8 mouse cellular contexts compared by ENCODE assay signal in genomic region chr8:83895894-83896293, GRCm38 (mm10). TPM values are rescaled to one million over a fixed set of nuclear protein-coding genes. Genes with fewer than 3 reads are reported as not detected.
DNase-seq lines count a peak whose midpoint lies in the region; ATAC-seq lines count a peak whose summit lies in the region.

No protein-coding gene starts in this region.

- H3K36me3 ChIP-seq in midbrain, embryonic 14.5 days (ENCODE audit: control insufficient read depth, insufficient read depth, low read length): no peaks in the 10 kb centered on the region
- H3K36me3 ChIP-seq in midbrain, embryonic 13.5 days: no peaks in the 10 kb centered on the region
- H3K36me3 ChIP-seq in neural tube, embryonic 11.5 days (ENCODE audit: control insufficient read depth, insufficient read depth, low read length): no peaks in the 10 kb centered on the region

- DNase-seq in cerebellum, adult 11 months: peak; percentile 45
- DNase-seq in cerebellum, postnatal 4 days (ENCODE audit: low spot score in 2 of 2): no peak
- peak; percentile 81 for DNase-seq in midbrain, embryonic 14.5 days
- DNase-seq in cerebellum, adult 9-10 months: peak; percentile 82
- DNase-seq in kidney, postnatal 10 days: peak; percentile 64
- peak; percentile 32 for DNase-seq in neural tube, embryonic 11.5 days (ENCODE audit: low spot score)
- no peak for DNase-seq in right cerebral cortex, adult 18-20 months

- H3K27ac ChIP-seq in midbrain, embryonic 14.5 days (replicated peaks; ENCODE audit: low read depth, low read length): no peak overlapping the region
- H3K27ac ChIP-seq in midbrain, embryonic 13.5 days: no peak overlapping the region
- no peak overlapping the region for H3K27ac ChIP-seq in neural tube, embryonic 11.5 days (ENCODE audit: low read depth, low read length)

- no peak overlapping the region for H3K4me3 ChIP-seq in midbrain, embryonic 14.5 days (replicated peaks; ENCODE audit: low read depth, low read length)
- no peak overlapping the region for H3K4me3 ChIP-seq in midbrain, embryonic 13.5 days (replicated peaks)
- no peak overlapping the region for H3K4me3 ChIP-seq in neural tube, embryonic 11.5 days (ENCODE audit: low read depth, low read length)

- H3K4me2 ChIP-seq in midbrain, embryonic 14.5 days (ENCODE audit: low read length): no peak overlapping the region
- H3K4me2 ChIP-seq in midbrain, embryonic 13.5 days (replicated peaks): no peak overlapping the region
- H3K4me2 ChIP-seq in neural tube, embryonic 11.5 days (ENCODE audit: low read depth): no peak overlapping the region

- H3K4me1 ChIP-seq in midbrain, embryonic 14.5 days (ENCODE audit: control insufficient read depth, insufficient read depth, low read length): peaks cover 17% of the 10 kb centered on the region
- peaks cover 28% of the 10 kb centered on the region for H3K4me1 ChIP-seq in midbrain, embryonic 13.5 days (replicated peaks)
- peaks cover 3% of the 10 kb centered on the region; the same call in 1 of the 2 replicates for H3K4me1 ChIP-seq in neural tube, embryonic 11.5 days (ENCODE audit: control insufficient read depth, insufficient read depth, low read length)

- H3K9ac ChIP-seq in midbrain, embryonic 14.5 days (replicated peaks; ENCODE audit: low read length): no peak overlapping the region
- no peak overlapping the region for H3K9ac ChIP-seq in midbrain, embryonic 13.5 days (replicated peaks)
- no peak overlapping the region for H3K9ac ChIP-seq in neural tube, embryonic 11.5 days (ENCODE audit: low read length)

- 6% methylated on average over 5 of the region's 5 CpGs for WGBS in midbrain, embryonic 14.5 days
- WGBS in midbrain, embryonic 13.5 days: 3% methylated on average over 5 of the region's 5 CpGs
- WGBS in neural tube, embryonic 11.5 days: 3% methylated on average over 5 of the region's 5 CpGs

- no peak for ATAC-seq in midbrain, embryonic 14.5 days (ENCODE audit: low FRiP score, low TSS enrichment)
- no peak for ATAC-seq in midbrain, embryonic 13.5 days
- ATAC-seq in neural tube, embryonic 11.5 days (ENCODE audit: insufficient read depth, low FRiP score, low TSS enrichment): no peak

- no peaks in the 10 kb centered on the region for H3K9me3 ChIP-seq in midbrain, embryonic 14.5 days (ENCODE audit: control insufficient read depth, low read length)
- no peaks in the 10 kb centered on the region for H3K9me3 ChIP-seq in midbrain, embryonic 13.5 days
- no peaks in the 10 kb centered on the region for H3K9me3 ChIP-seq in neural tube, embryonic 11.5 days (ENCODE audit: control insufficient read depth, low read length)

- no peaks in the 10 kb centered on the region; the same call in 1 of the 2 replicates for H3K27me3 ChIP-seq in midbrain, embryonic 14.5 days (ENCODE audit: control insufficient read depth, insufficient read depth, low read length)
- H3K27me3 ChIP-seq in midbrain, embryonic 13.5 days: peaks cover 41% of the 10 kb centered on the region
- H3K27me3 ChIP-seq in neural tube, embryonic 11.5 days (ENCODE audit: control insufficient read depth, insufficient read depth, low read length): no peaks in the 10 kb centered on the region; the same call in 1 of the 2 replicates

RNA-seq across cellular contexts. Expression of gene Adgrl1, which starts 4.0 kb away (rescaled TPM):
- 77.2 and 92.7 TPM in 2 replicates for polyA plus RNA-seq in midbrain, embryonic 14.5 days (2014; fragmentation: Nextera tagmentation; extraction: Ambion mirVana)
- 45.1 and 46.1 TPM in 2 replicates for polyA plus RNA-seq in midbrain, embryonic 13.5 days (2015; fragmentation: Nextera tagmentation; extraction: Ambion mirVana)
- polyA plus RNA-seq in neural tube, embryonic 11.5 days (2014; fragmentation: Nextera tagmentation; extraction: Ambion mirVana): 20.6 and 21.6 TPM in 2 replicates

RNA-seq across cellular contexts. Expression of gene Gm10644, which starts 59.1 kb away (rescaled TPM):
- 1.0 and 1.1 TPM in 2 replicates for polyA plus RNA-seq in midbrain, embryonic 14.5 days (2014; fragmentation: Nextera tagmentation; extraction: Ambion mirVana)
- 0.70 and 0.94 TPM in 2 replicates for polyA plus RNA-seq in midbrain, embryonic 13.5 days (2015; fragmentation: Nextera tagmentation; extraction: Ambion mirVana)
- 0.44 and 0.57 TPM in 2 replicates for polyA plus RNA-seq in neural tube, embryonic 11.5 days (2014; fragmentation: Nextera tagmentation; extraction: Ambion mirVana)

RNA-seq across cellular contexts. Expression of gene Asf1b, which starts 59.4 kb away (rescaled TPM):
- polyA plus RNA-seq in midbrain, embryonic 14.5 days (2014; fragmentation: Nextera tagmentation; extraction: Ambion mirVana): 7.9 and 15.5 TPM in 2 replicates
- polyA plus RNA-seq in midbrain, embryonic 13.5 days (2015; fragmentation: Nextera tagmentation; extraction: Ambion mirVana): 25.0 and 25.7 TPM in 2 replicates
- polyA plus RNA-seq in neural tube, embryonic 11.5 days (2014; fragmentation: Nextera tagmentation; extraction: Ambion mirVana): 78.4 and 84.2 TPM in 2 replicates

Comparison
In these comparisons a context has a peak if more than half of its experiments do, and no peak if none do; other contexts are left out.
1. DNase-seq: peak in cerebellum, adult 11 months (single experiment), midbrain, embryonic 14.5 days (single experiment), cerebellum, adult 9-10 months (single experiment), kidney, postnatal 10 days (single experiment) and neural tube, embryonic 11.5 days (single experiment); none in cerebellum, postnatal 4 days (0 of 2) and right cerebral cortex, adult 18-20 months (single experiment).